Mouse (Mus musculus): ENCODE data around the gene Mymk.
A peak's percentile ranks its signal among the peaks of the same experiment; 100 is the strongest.

Mymk gene

DNA sequence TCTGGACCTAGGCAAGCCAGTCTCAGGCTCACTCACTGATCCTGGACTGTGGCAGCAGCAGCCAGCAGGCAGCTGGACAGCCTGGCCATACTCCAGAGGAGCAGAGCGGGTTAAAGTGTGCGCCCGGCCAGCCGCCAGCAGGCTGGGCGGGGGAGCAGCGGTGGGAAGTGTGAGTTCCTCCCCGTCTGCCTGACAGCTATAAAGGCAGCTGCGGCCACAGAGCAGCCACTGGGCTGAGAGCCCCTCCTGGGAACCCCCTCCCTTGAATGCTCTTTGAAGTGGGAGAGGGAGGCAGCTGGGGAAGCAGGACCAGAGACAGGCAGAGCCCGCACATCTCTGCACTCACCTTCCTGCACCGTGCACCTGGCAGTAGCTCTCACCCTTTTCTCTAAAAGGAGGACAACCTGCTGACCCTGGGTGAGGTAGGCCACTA lies 7.2 kb upstream of the Mymk start, which contains the start of gene Adamtsl2:
TSS of gene Adamtsl2 (plus strand) at position 228 of the 433 bp plus-strand sequence.
- peak in 1 of 2 experiments; percentile 59 for DNase-seq (ENCODE audit: low spot score in 2 of 2)

DNA sequence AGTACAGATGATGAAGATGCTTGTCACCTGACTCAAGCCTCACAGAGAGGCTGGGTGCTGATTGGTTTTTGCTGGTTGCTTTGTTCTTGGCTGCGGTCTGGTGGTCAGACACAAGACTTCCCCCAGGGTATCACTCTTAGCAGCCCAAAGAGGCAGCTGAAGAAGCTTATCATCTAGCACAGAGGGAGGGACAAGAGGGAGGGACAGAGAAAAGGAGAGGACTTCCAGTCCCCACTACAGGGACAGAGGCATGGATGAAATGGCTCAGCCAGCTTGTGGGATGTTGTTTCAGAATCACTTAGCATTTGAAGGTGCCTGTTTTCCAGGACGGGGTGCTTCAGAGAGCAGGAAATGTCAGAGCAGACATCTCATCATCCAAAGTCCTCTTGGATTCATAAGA lies 6.3 kb upstream of the Mymk start:
- no peak for DNase-seq (ENCODE audit: low spot score in 2 of 2)

DNA sequence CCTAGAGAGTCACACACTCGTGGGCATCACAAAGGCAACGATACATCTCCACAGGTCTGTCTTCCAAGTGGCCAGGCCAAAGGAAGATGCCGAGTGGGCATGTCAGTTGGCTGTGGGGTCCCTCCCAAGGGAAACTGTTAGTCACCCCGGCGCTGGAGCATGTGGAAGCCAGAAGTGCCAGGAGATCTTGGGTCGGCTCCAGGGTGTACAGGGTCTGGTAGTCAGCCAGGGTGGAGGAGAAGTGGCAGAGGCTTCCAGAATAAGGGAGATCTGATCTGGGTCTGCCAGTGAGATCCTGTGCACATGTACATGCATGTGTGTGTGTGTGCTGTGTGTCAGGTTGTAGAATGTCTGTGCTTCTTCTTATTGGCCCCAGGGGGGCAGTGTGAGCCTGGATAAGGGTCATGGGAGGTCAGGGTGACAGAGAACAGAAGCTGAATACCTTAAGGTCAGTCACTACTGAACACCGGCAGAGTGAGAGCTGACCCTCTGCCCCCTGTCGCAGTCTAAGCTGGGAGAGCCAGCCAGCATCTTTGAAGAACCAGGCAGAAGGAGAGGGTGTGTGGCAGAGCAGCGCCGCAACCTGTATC lies 5.8 kb upstream of the Mymk start:
- DNase-seq (ENCODE audit: low spot score in 2 of 2): no peak

GRCm38 (mm10) chr2:27075485-27075884 lies 3.5 kb upstream of the Mymk start:
- DNase-seq (ENCODE audit: low spot score in 2 of 2): no peak

- no peak for DNase-seq (ENCODE audit: low spot score in 2 of 2)
These were observed 2.8 kb upstream of the Mymk start for GRCm38 (mm10) chr2:27074804-27075203.

DNA sequence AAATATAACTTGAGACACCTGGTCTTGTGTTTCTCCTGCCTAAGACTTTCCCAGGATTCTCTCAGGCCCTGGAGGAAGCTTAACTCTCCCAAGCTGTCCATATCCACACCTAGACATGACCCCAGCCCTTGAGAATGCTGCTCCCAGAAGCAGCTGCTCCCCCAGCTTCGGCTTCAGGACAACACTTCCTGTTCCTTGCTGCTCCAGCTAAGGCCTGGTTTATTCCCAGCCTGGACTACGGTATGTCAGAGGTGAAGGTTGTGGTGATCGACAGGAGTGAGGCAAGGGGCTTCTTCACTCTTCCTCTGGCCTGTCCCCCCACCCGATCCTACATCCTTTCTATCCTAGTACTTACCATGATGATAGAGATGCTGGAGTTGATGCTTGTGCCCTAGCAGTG lies 1.4 kb upstream of the Mymk start:
- no peak for DNase-seq (ENCODE audit: low spot score in 2 of 2)

GRCm38 (mm10) chr2:27071137-27071536 lies 842 bp downstream of the Mymk start:
- DNase-seq (ENCODE audit: low spot score in 2 of 2): peak; percentile 83 to 86

DNA sequence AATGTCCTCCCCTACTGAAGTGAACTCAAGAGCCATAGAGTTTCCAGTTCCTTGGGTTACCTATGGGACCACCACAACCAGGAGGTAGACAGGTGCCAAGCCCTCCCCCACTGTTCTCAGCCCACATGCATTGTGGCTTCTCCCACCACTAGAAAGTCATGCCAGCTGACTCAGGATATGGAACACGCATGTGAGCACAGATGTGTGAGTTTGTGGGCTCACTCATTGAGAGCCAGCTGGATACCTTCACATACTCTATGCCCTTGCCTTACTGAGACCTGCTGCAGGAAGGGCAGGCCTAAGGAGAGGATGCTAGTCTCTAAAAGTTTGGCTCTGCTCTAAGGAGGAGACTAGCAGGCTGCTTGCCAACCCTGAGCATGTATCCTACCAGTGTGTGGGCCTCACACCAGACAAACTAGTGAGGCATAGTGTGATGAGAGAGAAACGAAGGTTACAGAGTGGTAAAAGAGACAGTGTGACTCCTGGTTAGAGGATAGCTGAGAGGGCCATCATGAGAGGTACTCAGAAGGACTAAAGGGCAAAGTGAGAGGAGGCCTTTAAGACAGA lies 1.6 kb downstream of the Mymk start:
- DNase-seq (ENCODE audit: low spot score in 2 of 2): no peak

- DNase-seq (ENCODE audit: low spot score in 2 of 2): no peak
These were observed 2.3 kb downstream of the Mymk start for GRCm38 (mm10) chr2:27069646-27070045.

GRCm38 (mm10) chr2:27067996-27068395 lies 4.0 kb downstream of the Mymk start:
- no peak for DNase-seq (ENCODE audit: low spot score in 2 of 2)

- DNase-seq (ENCODE audit: low spot score in 2 of 2): no peak
These were observed 4.9 kb downstream of the Mymk start for GRCm38 (mm10) chr2:27067124-27067523.

GRCm38 (mm10) chr2:27059187-27059586 lies 12.8 kb downstream of the Mymk start:
- DNase-seq (ENCODE audit: low spot score in 2 of 2): no peak

DNA sequence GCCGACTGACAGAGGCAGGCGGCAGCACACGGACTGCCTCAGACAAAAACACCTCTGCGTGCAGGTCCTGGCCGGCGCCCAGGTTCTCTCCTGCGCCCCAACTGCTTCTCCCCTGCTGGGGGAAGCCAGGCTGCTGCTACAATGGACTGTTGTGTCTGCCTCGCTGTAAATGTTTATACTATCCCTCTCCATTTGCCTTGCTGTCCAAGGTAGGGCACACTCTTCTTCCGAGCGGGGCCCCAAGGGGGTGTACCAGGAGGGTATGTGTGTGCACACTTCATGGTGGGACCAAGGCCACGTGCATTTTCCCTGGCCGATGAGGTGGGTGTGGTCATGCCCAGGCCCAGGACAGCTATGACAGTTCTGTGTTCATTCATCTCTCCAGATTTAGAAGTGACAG lies 13.2 kb downstream of the Mymk start:
- DNase-seq (ENCODE audit: low spot score in 2 of 2): no peak

DNA sequence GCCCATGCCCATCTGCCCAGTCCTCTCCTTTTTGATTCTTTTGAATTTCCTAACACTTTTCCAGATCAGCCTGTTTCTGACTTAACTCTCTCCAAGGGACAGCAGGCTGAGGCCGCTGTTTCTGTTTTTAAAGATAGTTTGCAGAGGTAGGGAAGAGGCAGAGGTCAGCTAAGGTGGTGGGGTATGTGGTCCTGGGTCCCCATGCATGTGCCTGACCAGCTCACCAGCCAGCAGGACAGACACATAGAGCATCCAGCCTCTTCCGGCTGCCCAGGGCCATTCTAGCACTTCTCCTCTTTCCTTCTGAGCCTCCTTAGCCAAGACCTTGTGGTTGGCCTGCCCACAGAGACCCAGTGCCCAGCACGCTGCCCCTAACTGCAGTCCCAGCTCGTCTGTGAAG lies 13.7 kb downstream of the Mymk start:
- DNase-seq (ENCODE audit: low spot score in 2 of 2): no peak

DNA sequence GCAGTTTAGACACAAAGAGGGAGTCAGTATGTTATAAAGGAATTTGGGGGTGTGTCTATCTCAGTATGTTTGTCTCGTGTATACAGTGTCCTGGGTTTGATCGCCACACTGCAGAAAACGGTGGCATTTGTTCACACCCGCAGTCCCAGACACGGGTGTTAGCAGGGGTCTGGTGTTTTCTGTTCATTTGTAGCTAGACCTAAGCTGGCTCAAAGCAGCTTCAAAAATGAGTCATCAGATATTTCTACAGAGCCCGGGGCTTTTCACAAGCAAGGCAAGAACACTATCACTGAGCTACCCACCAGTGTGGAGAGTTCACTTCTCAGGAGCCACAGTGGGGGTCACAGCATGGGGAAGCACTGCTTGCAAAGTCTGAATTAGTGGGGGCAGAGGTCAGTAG lies 22.6 kb downstream of the Mymk start:
- no peak for DNase-seq (ENCODE audit: low spot score in 2 of 2)

DNA sequence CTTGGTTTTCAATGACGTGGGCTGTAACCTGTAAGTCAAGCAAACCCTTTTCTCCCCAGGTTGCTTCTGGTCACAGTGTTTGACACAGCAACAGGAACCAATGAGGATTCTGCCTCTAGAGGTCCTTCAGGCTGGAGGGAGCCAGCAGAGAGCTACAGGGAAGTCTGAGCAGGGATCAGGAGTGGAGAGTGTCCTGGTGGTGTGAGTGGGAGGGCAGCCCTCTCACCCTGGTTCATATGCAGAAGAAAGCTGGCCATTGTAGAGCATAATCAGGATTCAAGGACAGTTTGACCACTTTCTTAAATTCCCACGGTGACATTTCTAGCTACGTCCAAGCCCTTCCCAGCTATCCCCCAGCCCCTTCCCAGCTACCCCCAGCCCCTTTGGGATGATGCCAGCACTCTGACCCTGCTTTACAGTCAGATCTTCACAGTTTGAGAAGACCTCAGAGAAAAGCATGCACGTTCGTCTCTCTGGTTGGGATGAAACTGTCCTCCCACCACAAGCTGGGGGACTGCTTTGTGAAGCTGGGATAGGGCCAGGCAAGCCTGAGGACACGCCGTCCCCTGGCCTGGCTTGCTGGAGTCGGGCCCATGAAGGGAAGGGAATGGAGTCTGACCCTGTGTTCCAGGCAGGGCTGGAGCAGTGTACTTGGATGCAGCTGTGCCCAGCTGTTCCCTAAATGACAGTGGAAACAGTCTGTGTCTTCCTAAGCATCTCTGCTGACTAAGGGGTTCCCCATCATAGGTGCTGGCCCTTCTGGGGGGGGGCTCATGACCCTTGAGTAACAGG lies 25.8 kb downstream of the Mymk start:
- no peak for DNase-seq (ENCODE audit: low spot score in 2 of 2)

DNA sequence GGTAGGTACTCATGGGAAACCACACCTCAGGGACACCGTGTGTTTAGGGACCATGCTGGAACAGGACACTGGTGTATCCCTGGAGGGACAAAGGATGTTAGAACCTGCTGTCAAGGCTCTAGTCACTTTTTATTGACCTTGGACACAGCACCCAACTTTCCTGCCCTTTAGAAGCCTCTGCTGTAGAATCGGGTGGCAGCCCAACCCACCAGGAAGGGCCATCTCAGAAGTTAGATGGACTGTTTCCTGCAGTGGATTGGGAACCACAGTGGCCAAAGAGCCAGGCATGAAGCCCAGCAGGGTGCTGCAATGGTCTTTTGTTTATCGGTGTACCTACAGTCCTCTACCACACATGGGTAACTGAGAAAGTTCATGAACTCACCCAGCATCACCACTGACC lies 27.3 kb downstream of the Mymk start:
- no peak for DNase-seq (ENCODE audit: low spot score in 2 of 2)

DNA sequence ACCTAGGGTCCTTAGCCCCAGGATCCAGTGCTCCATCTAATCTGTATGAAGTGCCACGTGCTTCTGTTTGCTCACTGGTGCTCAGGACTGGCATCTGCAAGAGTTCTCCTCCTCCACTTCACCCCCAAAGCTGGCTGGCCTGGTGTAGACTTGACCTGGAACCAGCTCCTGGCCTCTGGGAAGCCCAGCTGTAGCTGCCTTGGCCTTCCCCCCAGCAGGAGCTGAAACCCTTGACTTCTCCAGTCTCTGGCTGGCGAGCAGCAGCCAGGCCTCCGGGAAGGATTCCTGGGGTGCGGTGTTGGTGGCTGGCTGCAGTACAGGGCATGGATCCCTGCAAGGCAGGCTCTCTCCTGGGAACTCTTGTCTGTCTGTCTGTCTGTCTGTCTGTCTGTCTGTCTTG lies 27.8 kb downstream of the Mymk start:
- no peak for DNase-seq (ENCODE audit: low spot score in 2 of 2)

DNA sequence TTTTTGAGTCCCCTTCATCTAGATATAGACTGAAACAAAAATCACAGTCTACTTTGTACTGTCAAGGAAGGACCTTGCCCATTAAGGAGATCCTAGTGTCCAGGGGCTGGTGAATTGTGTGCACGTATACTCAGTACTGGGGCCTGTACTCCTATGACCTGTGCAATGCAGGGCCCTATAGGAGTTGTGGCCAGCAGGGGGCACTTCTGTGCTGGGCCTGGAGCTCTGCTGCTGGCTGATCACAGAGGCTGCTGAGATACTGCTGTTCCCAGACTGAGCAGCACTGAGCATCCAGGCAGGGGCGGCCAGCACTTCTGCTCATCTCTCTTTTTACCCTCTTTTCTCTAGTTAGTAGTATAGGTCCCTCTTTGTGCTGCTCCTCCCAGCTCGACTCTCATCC lies 28.5 kb downstream of the Mymk start:
- peak; percentile 79 to 88 for DNase-seq (ENCODE audit: low spot score in 2 of 2)

DNA sequence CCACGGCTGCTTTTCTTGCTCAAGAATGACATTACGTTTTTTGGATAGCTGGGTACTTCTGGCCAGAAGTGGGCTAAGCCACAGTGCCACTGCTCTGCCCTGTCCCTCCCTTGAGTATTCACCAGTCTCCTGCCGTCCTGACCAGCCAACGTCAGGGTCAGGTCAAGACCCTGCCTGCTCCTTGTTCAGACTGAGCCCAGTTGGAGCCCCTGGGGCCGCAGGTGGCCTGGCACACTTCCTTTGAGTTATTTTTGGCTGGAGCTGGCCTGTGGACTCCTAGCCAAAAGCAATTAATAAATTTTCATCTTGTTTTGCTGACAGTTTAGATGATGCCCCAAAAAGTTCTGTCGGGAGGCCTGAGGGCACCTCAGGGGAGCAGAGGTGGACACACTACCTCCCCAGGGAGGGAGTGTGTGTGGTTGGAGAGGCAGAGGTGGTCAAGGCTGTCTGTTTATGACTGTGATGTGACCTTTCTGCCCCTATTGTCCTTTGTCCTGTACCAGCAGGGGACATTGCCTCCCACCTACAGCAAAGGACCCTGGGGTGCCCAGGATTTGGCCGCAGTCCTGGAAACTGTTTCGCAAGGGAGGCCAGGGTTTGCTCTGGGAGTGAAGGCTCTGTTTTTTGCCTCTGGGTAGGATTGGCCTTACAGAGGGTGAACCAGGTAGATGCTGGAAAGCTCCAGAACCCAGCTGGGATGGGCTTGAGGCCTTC lies 29.7 kb downstream of the Mymk start:
- no peak for DNase-seq (ENCODE audit: low spot score in 2 of 2)

- DNase-seq (ENCODE audit: low spot score in 2 of 2): no peak
These were observed 32.7 kb downstream of the Mymk start for GRCm38 (mm10) chr2:27039286-27039685.

DNA sequence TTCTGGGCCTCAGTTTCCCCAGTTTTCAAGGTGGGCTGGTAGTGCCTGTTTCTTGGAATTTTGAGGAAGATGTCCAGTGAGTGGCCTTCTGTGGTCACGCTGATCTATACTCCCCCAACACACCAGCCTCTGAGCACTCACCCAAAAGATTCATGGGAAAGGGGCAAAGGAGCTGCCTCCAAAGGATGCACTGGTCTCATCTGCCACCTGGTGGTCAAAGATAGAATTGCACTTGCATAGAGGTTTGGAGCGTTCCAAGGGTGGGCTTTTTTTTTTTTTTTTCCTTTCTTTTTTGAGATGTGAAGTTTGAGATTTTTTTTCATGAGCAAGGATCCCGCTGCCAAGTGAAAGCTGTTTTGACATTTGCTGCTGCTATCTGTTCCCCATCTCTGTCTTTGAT lies 33.4 kb downstream of the Mymk start:
- peak in 1 of 2 experiments; percentile 70 for DNase-seq (ENCODE audit: low spot score in 2 of 2)
